Mouse (Mus musculus): ENCODE data around the gene Chmp2a. TPM values are rescaled to one million over a fixed set of nuclear protein-coding genes. Genes with fewer than 3 reads are reported as not detected.

The Chmp2a gene
- polyA plus RNA-seq, 1 experiment from 2014 or later, result 102 TPM

DNA sequence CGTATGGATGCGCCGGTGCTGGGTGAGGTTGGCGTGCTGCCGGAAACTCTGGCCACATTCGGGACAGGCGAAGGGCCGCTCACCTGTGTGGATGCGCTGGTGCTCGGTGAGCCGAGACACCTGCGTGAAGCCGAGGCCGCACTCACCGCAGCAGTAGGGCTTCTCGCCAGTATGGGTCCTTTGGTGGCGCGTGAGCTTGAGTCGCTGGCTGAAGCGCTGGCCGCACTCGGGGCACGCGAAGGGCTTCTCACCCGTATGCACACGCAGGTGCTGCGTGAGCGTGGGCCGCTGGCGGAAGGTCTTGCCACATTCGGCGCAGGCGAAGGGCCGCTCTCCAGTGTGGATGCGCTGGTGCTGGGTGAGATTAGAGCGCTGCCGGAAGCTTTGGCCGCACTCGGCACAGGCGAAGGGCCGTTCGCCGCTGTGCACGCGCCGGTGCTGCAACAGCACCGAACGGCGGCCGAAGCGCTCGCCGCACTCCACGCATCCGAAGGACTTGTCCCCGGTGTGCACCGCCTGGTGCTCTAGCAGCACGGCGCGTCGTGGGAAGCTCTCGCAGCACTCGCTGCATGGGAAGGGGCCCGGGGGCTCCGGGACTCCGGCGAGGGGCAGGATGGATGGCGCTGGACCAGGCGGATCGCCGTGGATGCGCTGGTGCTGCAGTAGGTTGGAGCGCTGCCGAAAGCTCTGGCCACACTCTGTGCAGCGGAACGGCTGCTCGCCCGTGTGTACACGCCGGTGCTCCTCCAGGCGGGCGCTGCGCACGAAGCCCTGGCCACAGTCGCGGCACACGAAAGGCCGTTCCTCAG lies 9.0 kb upstream of the Chmp2a start:
- WGBS, result 6% methylated on average over 88 of the region's 88 CpGs
- H3K27me3 ChIP-seq, result peaks cover 55% of the 10 kb centered on the region

DNA sequence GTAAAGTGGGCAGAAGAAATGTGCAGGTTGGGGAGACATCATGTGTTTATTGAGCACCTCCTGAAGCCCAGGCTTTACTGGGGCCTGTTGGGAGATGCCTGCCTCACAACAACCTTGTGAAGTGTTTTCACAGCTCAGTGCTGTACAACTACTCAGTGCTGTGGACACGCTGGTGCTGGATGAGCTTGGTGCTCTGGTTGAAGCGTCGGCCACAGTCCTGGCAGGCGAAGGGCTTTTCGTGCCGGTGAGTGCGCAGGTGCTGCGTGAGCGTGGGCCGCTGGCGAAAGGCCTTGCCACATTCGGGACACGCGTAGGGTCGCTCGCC lies 8.5 kb upstream of the Chmp2a start:
- Histone ChIP-seq H3K4me2 (peak overlapping the region; percentile 94), H3K4me3 (replicated peaks) (peak overlapping the region; percentile 52), H3K27me3 (peaks cover 55% of the 10 kb centered on the region), H3K9me3 (peaks cover 13% of the 10 kb centered on the region), H3K9ac (replicated peaks) (peak overlapping the region; percentile 78; the same call in 1 of the 2 replicates), H3K4me1 (replicated peaks) (peaks cover 21% of the 10 kb centered on the region), H3K27ac (no peak overlapping the region), H3K36me3 (no peaks in the 10 kb centered on the region)
- WGBS, result 42% methylated on average over 16 of the region's 16 CpGs
- no peak for ATAC-seq (ENCODE audit: insufficient number of reproducible peaks, insufficient read depth, low FRiP score, low TSS enrichment, low read depth)

More for the DNA sequence above, 9.0 kb upstream of the Chmp2a start:
- Histone ChIP-seq H3K4me3 (replicated peaks) (peak overlapping the region; percentile 52), H3K36me3 (no peaks in the 10 kb centered on the region), H3K9ac (replicated peaks) (peak overlapping the region; percentile 78), H3K4me1 (replicated peaks) (peaks cover 20% of the 10 kb centered on the region), H3K27ac (no peak overlapping the region), H3K9me3 (peaks cover 13% of the 10 kb centered on the region), H3K4me2 (peak overlapping the region; percentile 94)
- peak; percentile 22; the same call in 1 of the 2 replicates for ATAC-seq (ENCODE audit: insufficient number of reproducible peaks, insufficient read depth, low FRiP score, low TSS enrichment, low read depth)

DNA sequence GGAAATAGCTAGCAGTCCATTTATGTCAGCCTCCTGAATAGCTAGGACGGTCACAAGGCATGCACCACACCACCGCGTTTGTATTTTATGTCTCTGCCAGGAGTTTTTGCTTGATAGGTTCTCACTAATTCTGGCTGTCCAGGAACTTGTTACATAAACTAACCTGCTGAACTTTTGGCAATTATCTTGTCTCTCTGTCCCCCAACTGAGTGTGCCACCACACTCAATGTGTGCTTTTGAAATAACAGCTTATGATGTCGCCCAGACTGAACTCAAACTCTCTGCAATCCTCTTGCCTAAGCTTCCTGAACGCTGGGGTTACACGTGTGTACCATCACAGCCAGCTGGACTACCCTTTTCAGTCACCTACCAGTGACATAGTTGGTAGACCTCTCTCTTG lies 7.9 kb upstream of the Chmp2a start:
- H3K4me2 ChIP-seq, result no peak overlapping the region
- 76% methylated on average over 6 of the region's 6 CpGs for WGBS
- no peak for ATAC-seq (ENCODE audit: insufficient number of reproducible peaks, insufficient read depth, low FRiP score, low TSS enrichment, low read depth)
- H3K4me3 ChIP-seq (replicated peaks), result no peak overlapping the region
- peaks cover 21% of the 10 kb centered on the region for H3K4me1 ChIP-seq (replicated peaks)
- peaks cover 13% of the 10 kb centered on the region for H3K9me3 ChIP-seq
- H3K36me3 ChIP-seq, result no peaks in the 10 kb centered on the region
- H3K9ac ChIP-seq (replicated peaks), result no peak overlapping the region
- no peak overlapping the region for H3K27ac ChIP-seq
- H3K27me3 ChIP-seq, result peaks cover 55% of the 10 kb centered on the region

DNA sequence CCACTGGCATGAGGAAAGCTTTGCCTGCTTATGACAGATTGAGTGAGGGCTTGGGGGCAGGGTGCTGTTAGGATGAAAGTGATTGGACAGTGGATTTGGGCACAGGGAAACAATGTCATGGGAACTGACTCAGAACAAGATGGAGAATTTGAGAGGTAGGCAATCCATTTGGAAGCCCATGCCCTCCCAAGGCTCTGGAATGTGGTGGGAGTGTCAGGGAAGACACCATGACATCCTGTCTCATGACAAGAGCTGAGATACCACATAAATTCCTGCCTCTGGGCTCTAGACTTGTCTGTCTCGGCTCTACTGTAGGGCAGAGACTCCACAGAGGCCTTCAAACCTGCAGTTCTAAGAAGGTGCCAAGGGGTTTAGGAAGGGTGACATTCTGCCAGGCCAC lies 6.6 kb upstream of the Chmp2a start:
- Histone ChIP-seq H3K27ac (no peak overlapping the region), H3K4me1 (replicated peaks) (peaks cover 28% of the 10 kb centered on the region), H3K36me3 (peaks cover 1% of the 10 kb centered on the region; the same call in 1 of the 2 replicates), H3K9me3 (peaks cover 13% of the 10 kb centered on the region), H3K27me3 (peaks cover 55% of the 10 kb centered on the region), H3K4me3 (replicated peaks) (no peak overlapping the region), H3K9ac (replicated peaks) (no peak overlapping the region), H3K4me2 (no peak overlapping the region)
- 69% methylated on average over 1 of the region's 1 CpGs for WGBS
- no peak for ATAC-seq (ENCODE audit: insufficient number of reproducible peaks, insufficient read depth, low FRiP score, low TSS enrichment, low read depth)

DNA sequence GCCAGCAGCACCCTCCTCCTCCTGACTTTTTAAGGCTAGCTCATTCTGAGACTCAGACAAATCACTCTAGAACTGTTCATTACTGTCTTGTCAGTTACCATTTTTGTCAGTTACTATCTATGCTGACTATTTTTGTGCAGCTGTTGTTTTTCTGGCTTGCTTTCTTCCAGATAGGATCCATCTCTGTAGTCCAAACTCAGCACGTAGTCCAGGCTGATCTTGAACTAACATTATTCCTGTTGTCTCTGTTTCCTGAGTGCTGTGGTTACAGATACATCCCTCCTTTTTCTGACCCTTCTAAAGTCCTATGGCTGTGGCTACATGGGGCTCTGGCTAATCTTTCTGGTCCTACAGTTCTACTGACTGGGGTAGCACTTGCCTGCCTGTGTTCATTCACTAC lies 4.6 kb upstream of the Chmp2a start:
- H3K9me3 ChIP-seq, result peaks cover 13% of the 10 kb centered on the region
- ATAC-seq (ENCODE audit: insufficient number of reproducible peaks, insufficient read depth, low FRiP score, low TSS enrichment, low read depth), result no peak
- peaks cover 14% of the 10 kb centered on the region for H3K36me3 ChIP-seq
- H3K27me3 ChIP-seq, result peaks cover 39% of the 10 kb centered on the region
- no peak overlapping the region for H3K27ac ChIP-seq
- peaks cover 36% of the 10 kb centered on the region for H3K4me1 ChIP-seq (replicated peaks)
- 98% methylated on average over 1 of the region's 1 CpGs for WGBS
- peak overlapping the region; percentile 95 for H3K9ac ChIP-seq (replicated peaks)
- H3K4me3 ChIP-seq (replicated peaks), result peak overlapping the region; percentile 73
- peak overlapping the region; percentile 92 for H3K4me2 ChIP-seq

DNA sequence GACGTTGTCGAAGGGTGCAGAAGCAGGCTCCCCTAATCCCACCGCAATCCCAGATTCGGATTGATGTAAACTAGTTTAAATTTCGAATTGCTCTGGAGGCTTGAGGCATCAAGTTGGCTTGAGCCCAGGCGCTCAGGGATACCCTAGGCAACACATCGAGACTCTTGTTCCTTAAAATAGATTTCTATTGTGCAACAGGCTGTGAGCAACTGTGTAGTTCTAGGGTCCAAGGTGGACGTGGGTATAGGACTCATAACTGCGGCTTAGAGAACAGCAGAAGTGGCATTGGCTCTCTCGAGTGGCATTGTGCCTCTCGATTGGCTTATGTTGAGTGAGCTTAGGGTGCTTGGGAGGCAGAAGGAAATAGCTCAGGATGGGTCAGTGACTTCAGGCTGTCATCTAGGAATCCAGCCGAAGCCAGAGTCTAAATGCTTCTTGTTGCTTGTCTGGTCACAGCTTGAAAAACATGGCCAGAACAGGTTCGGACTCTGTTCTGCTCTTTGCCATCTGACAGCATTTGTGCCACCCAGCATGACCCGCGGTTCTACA lies 4.1 kb upstream of the Chmp2a start:
- Histone ChIP-seq H3K27me3 (peaks cover 34% of the 10 kb centered on the region), H3K4me1 (replicated peaks) (peaks cover 37% of the 10 kb centered on the region), H3K4me2 (peak overlapping the region; percentile 92), H3K36me3 (peaks cover 14% of the 10 kb centered on the region), H3K9ac (replicated peaks) (peak overlapping the region; percentile 95), H3K9me3 (peaks cover 10% of the 10 kb centered on the region), H3K4me3 (replicated peaks) (peak overlapping the region; percentile 73), H3K27ac (peak overlapping the region; percentile 100)
- no peak for ATAC-seq (ENCODE audit: insufficient number of reproducible peaks, insufficient read depth, low FRiP score, low TSS enrichment, low read depth)
- 31% methylated on average over 15 of the region's 15 CpGs for WGBS

DNA sequence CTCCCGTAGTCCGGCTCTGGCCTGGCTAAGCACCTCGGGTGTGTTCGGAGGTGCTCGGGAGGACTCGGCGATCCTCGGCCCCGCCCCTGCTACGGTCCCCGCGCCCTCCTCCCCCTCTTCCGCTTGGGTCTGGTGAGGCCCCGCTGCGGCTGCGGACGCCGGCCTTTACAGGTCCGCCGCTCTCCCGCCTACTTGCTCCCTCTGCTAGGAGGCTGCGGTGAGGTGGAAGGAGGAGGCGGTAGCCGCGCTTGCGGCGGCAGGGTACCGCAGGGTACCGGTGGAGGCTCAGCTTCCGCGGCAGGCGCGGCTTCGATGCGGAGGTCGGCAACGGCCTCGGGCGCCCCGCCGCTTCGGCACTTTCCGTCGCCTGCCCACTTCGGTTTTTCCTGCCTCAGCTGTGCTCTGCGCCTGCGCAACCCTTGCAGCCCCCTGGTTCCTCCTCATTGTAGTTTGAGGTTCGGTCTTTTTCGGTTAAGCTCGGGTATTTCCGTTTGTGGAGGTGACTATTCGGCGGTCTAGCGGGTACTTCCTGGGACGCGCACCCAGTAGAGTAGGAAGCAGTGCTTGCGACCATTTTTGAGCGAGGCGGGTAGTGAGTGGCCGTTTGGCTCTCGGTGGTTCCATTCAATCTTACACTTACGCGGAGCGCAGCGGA lies 3.4 kb upstream of the Chmp2a start, which contains the start of gene Ube2m:
TSS of gene Ube2m (minus strand) at position 375 of the 655 bp plus-strand sequence.
- peak within 1 kb of the TSS; percentile 100 for H3K27ac ChIP-seq
- peak within 1 kb of the TSS; percentile 95 for H3K9ac ChIP-seq (replicated peaks)
- under 1% methylated on average over 65 of the region's 65 CpGs for WGBS
- H3K27me3 ChIP-seq, result peaks cover 27% of the 10 kb centered on the region
- H3K9me3 ChIP-seq, result peaks cover 4% of the 10 kb centered on the region
- H3K4me2 ChIP-seq, result peak within 1 kb of the TSS; percentile 92
- peaks cover 20% of the 10 kb centered on the region for H3K36me3 ChIP-seq
- ATAC-seq (ENCODE audit: insufficient number of reproducible peaks, insufficient read depth, low FRiP score, low TSS enrichment, low read depth), result peak; percentile 89
- H3K4me3 ChIP-seq (replicated peaks), result peak within 1 kb of the TSS; percentile 73
- peaks cover 35% of the 10 kb centered on the region for H3K4me1 ChIP-seq (replicated peaks)

DNA sequence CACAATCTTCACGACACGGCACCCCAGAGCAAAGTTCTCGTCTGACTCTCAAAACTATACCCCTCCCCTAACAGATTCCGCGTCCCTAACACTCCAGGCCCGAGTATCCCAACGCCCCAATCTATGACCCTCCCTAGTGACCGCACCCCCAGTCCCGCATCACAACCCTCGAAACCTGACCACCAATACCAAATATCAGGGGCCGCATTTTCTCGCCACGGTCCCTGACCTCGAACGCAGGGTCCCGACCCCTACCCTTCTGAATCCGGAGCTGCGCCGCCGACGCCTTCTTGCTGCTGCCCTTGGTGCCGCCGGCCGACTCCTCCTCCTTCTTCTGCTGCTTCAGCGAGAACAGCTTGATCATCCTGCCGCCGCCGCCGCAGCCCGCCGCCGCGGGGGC lies 2.8 kb upstream of the Chmp2a start:
- Histone ChIP-seq H3K4me3 (replicated peaks) (peak overlapping the region; percentile 73), H3K27me3 (peaks cover 20% of the 10 kb centered on the region), H3K9ac (replicated peaks) (peak overlapping the region; percentile 95), H3K36me3 (peaks cover 26% of the 10 kb centered on the region), H3K27ac (peak overlapping the region; percentile 100), H3K4me2 (peak overlapping the region; percentile 92), H3K4me1 (replicated peaks) (peaks cover 35% of the 10 kb centered on the region), H3K9me3 (no peaks in the 10 kb centered on the region)
- WGBS, result 0% methylated on average over 31 of the region's 33 CpGs
- no peak for ATAC-seq (ENCODE audit: insufficient number of reproducible peaks, insufficient read depth, low FRiP score, low TSS enrichment, low read depth)

DNA sequence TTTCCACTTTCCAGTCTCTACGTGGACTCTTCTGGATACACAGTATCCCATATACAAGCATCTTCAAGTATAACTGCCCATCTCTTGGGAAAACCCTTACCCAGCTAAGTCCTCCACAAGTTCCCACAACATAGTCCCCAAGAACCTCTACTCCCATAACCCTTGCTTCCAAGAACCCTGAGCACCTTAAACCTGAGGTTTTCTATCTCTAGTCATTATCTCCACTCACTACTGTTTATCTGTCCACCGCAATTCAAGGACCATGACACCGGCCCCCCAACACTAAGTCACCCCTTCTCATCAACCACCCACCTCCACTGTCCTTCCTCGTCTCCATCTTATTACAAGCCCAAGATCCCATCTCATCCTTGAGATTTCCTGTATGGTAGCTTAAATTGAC lies 2.2 kb upstream of the Chmp2a start:
- no peak overlapping the region for H3K27ac ChIP-seq
- WGBS, result 40% methylated on average over 4 of the region's 4 CpGs

DNA sequence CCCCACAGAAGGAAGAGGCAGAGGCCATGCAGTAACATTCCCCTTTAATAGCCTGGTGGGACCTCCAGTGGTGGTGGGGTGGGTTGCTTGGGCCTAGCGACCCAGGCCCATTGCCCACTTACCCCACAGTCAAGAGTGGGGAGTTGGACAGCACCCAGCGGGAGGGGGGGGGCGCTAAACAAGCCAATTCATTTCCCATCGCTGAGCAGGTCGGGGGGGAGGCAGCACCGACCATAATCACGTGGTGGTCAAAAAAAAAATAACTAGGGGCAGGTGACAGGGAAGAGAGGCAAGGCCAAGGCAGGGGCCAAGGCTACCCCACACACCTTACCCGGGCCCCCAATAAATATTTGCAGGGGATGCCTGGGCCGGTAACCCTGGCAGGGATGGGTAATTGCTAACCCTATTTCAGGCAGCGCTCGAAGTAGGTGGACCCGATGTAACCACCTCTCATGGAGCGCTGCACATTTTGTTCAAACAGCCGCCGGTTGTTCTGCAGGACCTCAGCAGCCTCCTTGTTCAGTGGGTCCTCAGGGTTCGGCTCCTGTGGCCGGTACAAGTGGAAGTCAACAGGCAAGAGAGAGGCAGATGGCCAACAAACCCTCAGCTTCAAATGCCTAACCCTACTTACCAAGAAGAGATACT lies 726 bp upstream of the Chmp2a start:
- Histone ChIP-seq H3K36me3 (peaks cover 47% of the 10 kb centered on the region), H3K27me3 (peaks cover under 1% of the 10 kb centered on the region; the same call in 1 of the 2 replicates), H3K4me2 (peak overlapping the region; percentile 84), H3K9me3 (no peaks in the 10 kb centered on the region), H3K4me3 (replicated peaks) (peak overlapping the region; percentile 53), H3K27ac (peak overlapping the region; percentile 89; the same call in 1 of the 2 replicates), H3K9ac (replicated peaks) (0 out of 2 replicates have a peak overlapping the region, but pooled peaks have one; percentile 23), H3K4me1 (replicated peaks) (peaks cover 35% of the 10 kb centered on the region)
- 89% methylated on average over 17 of the region's 17 CpGs for WGBS
- ATAC-seq (ENCODE audit: insufficient number of reproducible peaks, insufficient read depth, low FRiP score, low TSS enrichment, low read depth), result 0 out of 2 replicates have a peak, but pooled peaks have one; percentile 1

More for the DNA sequence above, 2.2 kb upstream of the Chmp2a start:
- peaks cover 35% of the 10 kb centered on the region for H3K4me1 ChIP-seq (replicated peaks)
- no peaks in the 10 kb centered on the region for H3K9me3 ChIP-seq
- ATAC-seq (ENCODE audit: insufficient number of reproducible peaks, insufficient read depth, low FRiP score, low TSS enrichment, low read depth), result no peak
- peak overlapping the region; percentile 95 for H3K9ac ChIP-seq (replicated peaks)
- peaks cover 15% of the 10 kb centered on the region for H3K27me3 ChIP-seq
- H3K4me2 ChIP-seq, result peak overlapping the region; percentile 92
- H3K36me3 ChIP-seq, result peaks cover 32% of the 10 kb centered on the region
- H3K4me3 ChIP-seq (replicated peaks), result peak overlapping the region; percentile 73

Data from limb, embryonic 12.5 days (tissue).